Mouse (Mus musculus) liver, postnatal 0 days (tissue): ENCODE data around the gene Spats2.

ENCODE experiments used
- CTCF ChIP-seq: sonication (generic); IDR thresholded peaks from 2 replicates; pipeline ENCODE4 v1.5.1; 2016; ENCODE audit warnings: antibody characterized with exemption, low read depth
- EP300 ChIP-seq: IDR thresholded peaks from 2 replicates; pipeline ENCODE4 v1.6.1; 2016; ENCODE audit warnings: antibody characterized with exemption, low read depth, mild to moderate bottlenecking

DNA sequence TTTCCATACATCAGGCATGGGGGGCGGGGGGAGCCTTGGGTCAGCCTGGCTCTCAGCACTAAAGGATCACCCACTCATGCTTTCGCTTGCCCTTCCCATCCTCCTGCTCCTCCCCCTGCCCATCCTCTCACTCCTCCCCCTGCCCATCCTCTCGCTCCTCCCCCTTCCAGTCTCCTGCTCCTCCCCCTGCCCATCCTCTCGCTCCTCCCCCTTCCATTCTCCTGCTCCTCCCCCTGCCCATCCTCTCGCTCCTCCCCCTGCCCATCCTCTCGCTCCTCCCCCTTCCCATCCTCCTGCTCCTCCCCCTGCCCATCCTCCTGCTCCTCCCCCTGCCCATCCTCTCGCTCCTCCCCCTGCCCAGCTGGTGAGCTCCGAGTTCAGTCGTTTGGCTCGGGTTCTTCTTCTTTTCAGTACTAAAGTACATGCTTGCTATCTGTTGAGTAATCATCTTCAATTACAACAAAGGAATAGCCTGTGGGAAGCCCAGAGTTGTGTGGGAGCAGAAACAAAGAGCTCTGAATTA is 134.1 kb downstream of the Spats2 start:
- no peak for TF ChIP-seq EP300
- TF ChIP-seq CTCF, result no peak
